Mouse (Mus musculus): ENCODE results near the gene Tcp11.

The Tcp11 gene

GRCm38 (mm10) chr17:28040620-28041019 is 39.8 kb downstream of the Tcp11 start:
- peak in 1 of 2 experiments; percentile 29 for DNase-seq (ENCODE audit: low spot score in 2 of 2)

GRCm38 (mm10) chr17:28036813-28037756 is 43.4 kb downstream of the Tcp11 start:
- peak; percentile 50 to 67 for DNase-seq (ENCODE audit: low spot score in 2 of 2)

- no peak for DNase-seq (ENCODE audit: low spot score in 2 of 2)
Measured at GRCm38 (mm10) chr17:28034986-28035385, 45.5 kb downstream of the Tcp11 start.

- DNase-seq (ENCODE audit: low spot score in 2 of 2), result no peak
Measured at GRCm38 (mm10) chr17:28033046-28033580, 47.3 kb downstream of the Tcp11 start.

- no peak for DNase-seq (ENCODE audit: low spot score in 2 of 2)
Measured at GRCm38 (mm10) chr17:28032219-28032618, 48.2 kb downstream of the Tcp11 start.

GRCm38 (mm10) chr17:28031281-28031941 is 49.0 kb downstream of the Tcp11 start:
- DNase-seq (ENCODE audit: low spot score in 2 of 2), result no peak

- DNase-seq (ENCODE audit: low spot score in 2 of 2), result no peak
Measured at GRCm38 (mm10) chr17:28030446-28030845, 50.0 kb downstream of the Tcp11 start.

- no peak for DNase-seq (ENCODE audit: low spot score in 2 of 2)
Measured at GRCm38 (mm10) chr17:28029308-28029707, 51.1 kb downstream of the Tcp11 start.

GRCm38 (mm10) chr17:28028236-28028635 is 52.2 kb downstream of the Tcp11 start:
- no peak for DNase-seq (ENCODE audit: low spot score in 2 of 2)

- no peak for DNase-seq (ENCODE audit: low spot score in 2 of 2)
Measured at GRCm38 (mm10) chr17:28027197-28027596, 53.2 kb downstream of the Tcp11 start.

GRCm38 (mm10) chr17:28026111-28026872 is 54.1 kb downstream of the Tcp11 start:
- peak in 1 of 2 experiments; percentile 47 for DNase-seq (ENCODE audit: low spot score in 2 of 2)

GRCm38 (mm10) chr17:28025541-28025961 is 54.9 kb downstream of the Tcp11 start:
- no peak for DNase-seq (ENCODE audit: low spot score in 2 of 2)

- DNase-seq (ENCODE audit: low spot score in 2 of 2), result no peak
Measured at GRCm38 (mm10) chr17:28022854-28023655, 57.4 kb downstream of the Tcp11 start.

- no peak for DNase-seq (ENCODE audit: low spot score in 2 of 2)
Measured at GRCm38 (mm10) chr17:28021911-28022310, 58.5 kb downstream of the Tcp11 start.

GRCm38 (mm10) chr17:28019785-28020696 is 60.4 kb downstream of the Tcp11 start:
- no peak for DNase-seq (ENCODE audit: low spot score in 2 of 2)

- DNase-seq (ENCODE audit: low spot score in 2 of 2), result no peak
Measured at GRCm38 (mm10) chr17:28018776-28019175, 61.7 kb downstream of the Tcp11 start.

- no peak for DNase-seq (ENCODE audit: low spot score in 2 of 2)
Measured at GRCm38 (mm10) chr17:28018344-28018743, 62.1 kb downstream of the Tcp11 start.

Data from frontal cortex, postnatal 10 days (tissue).